Mouse (Mus musculus): ENCODE measurements around the gene Lhx6. TPM values are rescaled to one million over a fixed set of nuclear protein-coding genes. Genes with fewer than 3 reads are reported as not detected.

Lhx6 gene
- polyA plus RNA-seq, 1 experiment from 2014 or later, result 5.2 TPM

DNA sequence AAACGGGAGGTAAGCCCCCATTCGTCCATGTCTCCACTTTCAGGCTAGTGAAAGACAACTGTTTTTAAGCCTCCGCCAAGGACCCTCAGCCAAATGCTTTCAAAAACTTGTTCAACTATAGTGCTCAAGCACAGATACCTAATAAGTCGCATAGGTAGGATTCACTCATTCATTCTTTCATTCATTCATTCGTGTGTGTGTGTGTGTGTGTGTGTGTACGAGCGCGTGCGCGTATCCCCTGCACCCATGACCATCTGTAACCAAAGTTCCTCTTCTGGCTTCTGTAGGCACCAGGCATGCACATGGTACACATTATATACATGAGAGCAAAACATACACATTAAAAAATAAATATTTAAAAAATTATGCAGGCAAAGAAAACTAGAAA lies 55.6 kb downstream of the Lhx6 start:
- Histone ChIP-seq H3K4me3 (peak overlapping the region; percentile 56), H3K9ac (no peak overlapping the region), H3K4me1 (peaks cover 20% of the 10 kb centered on the region), H3K27me3 (replicated peaks) (no peaks in the 10 kb centered on the region), H3K9me3 (no peaks in the 10 kb centered on the region), H3K27ac (no peak overlapping the region), H3K4me2 (peak overlapping the region; percentile 61), H3K36me3 (replicated peaks) (no peaks in the 10 kb centered on the region)
- WGBS, result 44% methylated on average over 10 of the region's 10 CpGs
- peak; percentile 72 for ATAC-seq (replicated peaks)

GRCm38 (mm10) chr2:36048748-36049566 lies 56.3 kb downstream of the Lhx6 start, which contains the start of the genes Ndufa8 and Morn5:
TSS of gene Ndufa8 (minus strand) at chr2:36049406.
TSS of gene Morn5 (plus strand) at chr2:36049458.
- Histone ChIP-seq H3K27me3 (replicated peaks) (no peaks in the 10 kb centered on the region), H3K4me3 (peak within 1 kb of the TSS; percentile 56), H3K9ac (peak within 1 kb of the TSS; percentile 67), H3K36me3 (replicated peaks) (0 out of 2 replicates have a peak, but pooled peaks cover 3% of the 10 kb centered on the region), H3K9me3 (no peaks in the 10 kb centered on the region), H3K4me2 (peak within 1 kb of the TSS; percentile 61), H3K27ac (peak within 1 kb of the TSS; percentile 53), H3K4me1 (peaks cover 20% of the 10 kb centered on the region)
- under 1% methylated on average over 44 of the region's 44 CpGs for WGBS
- ATAC-seq (replicated peaks), result peak; percentile 98

DNA sequence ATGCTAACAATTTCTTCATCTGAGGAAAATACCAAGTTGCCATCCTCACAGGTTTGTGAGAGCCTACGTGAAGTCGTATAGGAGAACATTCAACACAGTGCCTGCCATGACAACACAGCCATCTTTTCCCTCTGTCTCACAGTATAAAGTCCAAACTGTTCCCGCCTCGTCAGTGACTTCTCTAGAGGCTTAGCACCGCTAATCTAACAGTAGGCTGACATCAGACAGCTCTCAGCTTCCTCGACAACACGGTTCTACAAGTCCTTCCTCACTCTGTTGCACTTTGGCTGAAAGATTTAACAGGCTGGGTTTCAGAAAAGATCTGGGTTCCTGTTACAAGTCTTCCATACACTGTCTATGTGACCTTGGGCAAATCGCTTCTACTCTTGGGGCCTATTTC lies 57.0 kb downstream of the Lhx6 start:
- Histone ChIP-seq H3K9me3 (no peaks in the 10 kb centered on the region), H3K4me3 (peak overlapping the region; percentile 56), H3K4me2 (peak overlapping the region; percentile 61), H3K27ac (no peak overlapping the region), H3K4me1 (peaks cover 20% of the 10 kb centered on the region), H3K27me3 (replicated peaks) (no peaks in the 10 kb centered on the region), H3K9ac (peak overlapping the region; percentile 67), H3K36me3 (replicated peaks) (peaks cover 10% of the 10 kb centered on the region; the same call in 1 of the 2 replicates)
- WGBS, result 70% methylated on average over 8 of the region's 8 CpGs
- no peak for ATAC-seq (replicated peaks)

- Histone ChIP-seq H3K4me3 (no peak overlapping the region), H3K27ac (no peak overlapping the region), H3K36me3 (replicated peaks) (peaks cover 40% of the 10 kb centered on the region), H3K9ac (no peak overlapping the region), H3K9me3 (no peaks in the 10 kb centered on the region), H3K4me1 (0 out of 2 replicates have a peak, but pooled peaks cover 3% of the 10 kb centered on the region), H3K4me2 (no peak overlapping the region), H3K27me3 (replicated peaks) (no peaks in the 10 kb centered on the region)
- ATAC-seq (replicated peaks), result no peak
- WGBS, result 97% methylated on average over 1 of the region's 1 CpGs
Observed at GRCm38 (mm10) chr2:36040872-36041271, 64.3 kb downstream of the Lhx6 start.

DNA sequence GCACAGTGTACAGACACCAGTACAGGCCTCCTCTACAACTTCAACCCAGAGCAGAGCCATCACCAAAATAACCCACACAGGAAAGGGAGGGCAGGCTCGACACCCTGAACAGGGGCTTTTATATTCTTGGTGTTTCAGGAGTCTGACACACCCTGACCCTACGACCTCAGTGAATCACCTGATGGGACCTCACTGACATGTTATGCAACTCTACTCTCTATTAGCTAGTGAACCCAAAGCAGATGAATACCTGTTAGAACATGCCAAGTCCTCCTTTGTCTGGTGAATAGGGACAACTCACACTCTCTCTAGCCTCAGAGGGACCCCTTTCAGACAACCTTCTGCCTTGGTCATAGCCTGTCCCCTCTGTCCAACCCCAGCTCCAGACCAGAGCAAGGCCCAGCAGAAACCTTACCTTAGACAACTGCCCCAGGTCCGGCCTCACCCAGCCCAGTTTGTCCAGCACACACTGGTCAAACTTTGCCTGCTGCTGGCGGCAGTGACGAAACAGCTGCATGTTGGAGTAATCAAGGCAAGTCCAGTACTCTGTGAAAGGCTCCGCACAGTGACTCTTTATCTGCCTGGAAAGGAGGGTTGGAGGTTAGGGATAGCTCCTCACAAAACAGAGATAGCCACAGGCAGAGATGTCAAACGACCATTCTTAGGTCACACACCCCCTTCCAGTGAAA lies 65.8 kb downstream of the Lhx6 start:
- WGBS, result 90% methylated on average over 7 of the region's 7 CpGs
- Histone ChIP-seq H3K4me3 (no peak overlapping the region), H3K27ac (no peak overlapping the region), H3K9me3 (no peaks in the 10 kb centered on the region), H3K4me2 (no peak overlapping the region), H3K36me3 (replicated peaks) (peaks cover 40% of the 10 kb centered on the region), H3K9ac (no peak overlapping the region), H3K27me3 (replicated peaks) (no peaks in the 10 kb centered on the region), H3K4me1 (0 out of 2 replicates have a peak, but pooled peaks cover 3% of the 10 kb centered on the region)
- no peak for ATAC-seq (replicated peaks)

GRCm38 (mm10) chr2:36035413-36036081 lies 69.7 kb downstream of the Lhx6 start:
- Histone ChIP-seq H3K4me2 (no peak overlapping the region), H3K36me3 (replicated peaks) (peaks cover 24% of the 10 kb centered on the region; the same call in 1 of the 2 replicates), H3K9me3 (no peaks in the 10 kb centered on the region), H3K4me1 (no peaks in the 10 kb centered on the region), H3K4me3 (no peak overlapping the region), H3K9ac (no peak overlapping the region), H3K27me3 (replicated peaks) (no peaks in the 10 kb centered on the region), H3K27ac (no peak overlapping the region)
- no peak for ATAC-seq (replicated peaks)
- WGBS, result 88% methylated on average over 11 of the region's 11 CpGs

GRCm38 (mm10) chr2:36034898-36035297 lies 70.3 kb downstream of the Lhx6 start:
- Histone ChIP-seq H3K4me2 (no peak overlapping the region), H3K27ac (no peak overlapping the region), H3K4me1 (no peaks in the 10 kb centered on the region), H3K9ac (no peak overlapping the region), H3K27me3 (replicated peaks) (no peaks in the 10 kb centered on the region), H3K36me3 (replicated peaks) (peaks cover 24% of the 10 kb centered on the region; the same call in 1 of the 2 replicates), H3K9me3 (no peaks in the 10 kb centered on the region), H3K4me3 (no peak overlapping the region)
- no peak for ATAC-seq (replicated peaks)
- 94% methylated on average over 7 of the region's 7 CpGs for WGBS

DNA sequence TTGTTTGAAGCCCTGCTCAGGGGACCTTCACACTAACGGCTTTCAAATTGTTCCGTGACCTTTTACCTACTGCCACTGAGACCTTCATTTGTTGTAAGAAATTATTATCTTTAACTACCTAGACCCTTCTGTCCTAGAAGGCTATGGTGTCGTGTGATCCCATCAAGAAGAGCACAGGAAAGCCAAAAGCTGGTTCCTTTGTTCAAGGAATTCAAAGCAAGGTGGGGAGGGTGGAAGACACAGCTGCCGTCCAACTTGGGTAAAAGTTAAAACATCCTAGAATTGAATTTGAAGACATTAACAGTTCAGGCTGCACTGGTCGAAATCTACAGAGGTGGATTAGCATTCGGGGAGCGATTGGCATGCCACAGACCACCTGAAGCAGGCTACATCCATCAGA lies 71.2 kb downstream of the Lhx6 start:
- Histone ChIP-seq H3K36me3 (replicated peaks) (peaks cover 17% of the 10 kb centered on the region; the same call in 1 of the 2 replicates), H3K4me2 (no peak overlapping the region), H3K4me3 (no peak overlapping the region), H3K4me1 (no peaks in the 10 kb centered on the region), H3K27me3 (replicated peaks) (no peaks in the 10 kb centered on the region), H3K9ac (no peak overlapping the region), H3K27ac (no peak overlapping the region), H3K9me3 (no peaks in the 10 kb centered on the region)
- ATAC-seq (replicated peaks), result no peak
- whole genome bisulfite sequencing, result 76% methylated on average over 7 of the region's 7 CpGs

DNA sequence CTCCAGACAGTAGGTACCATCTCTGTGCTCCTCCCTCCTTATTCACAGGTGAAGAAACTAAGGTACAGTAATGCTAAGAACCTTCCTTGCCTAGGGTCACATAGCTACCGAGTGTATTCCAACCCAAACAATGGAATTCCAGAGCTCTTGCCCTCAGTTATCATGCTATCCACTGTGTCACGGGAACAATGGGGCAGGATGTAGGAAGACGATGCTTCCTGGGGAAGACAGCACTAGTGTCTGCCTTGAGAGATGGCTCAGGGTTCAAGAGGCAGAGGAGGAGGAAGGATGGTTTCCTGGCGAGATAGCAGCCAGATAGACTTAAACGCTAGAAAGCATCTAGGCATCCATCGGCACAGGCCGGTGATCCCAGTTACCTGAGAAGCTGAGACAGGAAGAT lies 72.3 kb downstream of the Lhx6 start:
- no peak for ATAC-seq (replicated peaks)
- H3K4me3 ChIP-seq, result no peak overlapping the region
- 83% methylated on average over 7 of the region's 7 CpGs for WGBS
- H3K27ac ChIP-seq, result no peak overlapping the region
- peaks cover 10% of the 10 kb centered on the region; the same call in 1 of the 2 replicates for H3K36me3 ChIP-seq (replicated peaks)
- no peaks in the 10 kb centered on the region for H3K4me1 ChIP-seq
- no peaks in the 10 kb centered on the region for H3K27me3 ChIP-seq (replicated peaks)
- H3K9me3 ChIP-seq, result no peaks in the 10 kb centered on the region
- H3K9ac ChIP-seq, result no peak overlapping the region
- H3K4me2 ChIP-seq, result no peak overlapping the region

Other genes with a start within 250 kb of the Lhx6 start
- 5.4 TPM in 2 replicates for gene Ttll11, start 125.5 kb downstream of the Lhx6 start, polyA plus RNA-seq (2015; fragmentation: Nextera tagmentation; extraction: Ambion mirVana)
- 290 and 315 TPM in 2 replicates for gene Ndufa8, start 56.0 kb downstream of the Lhx6 start, polyA plus RNA-seq (2015; fragmentation: Nextera tagmentation; extraction: Ambion mirVana)
- gene Morn5, start 56.0 kb downstream of the Lhx6 start, polyA plus RNA-seq (2015; fragmentation: Nextera tagmentation; extraction: Ambion mirVana), result 2.0 and 3.7 TPM in 2 replicates
- 23.1 and 24.1 TPM in 2 replicates for gene Mrrf, start 31.0 kb upstream of the Lhx6 start, polyA plus RNA-seq (2015; fragmentation: Nextera tagmentation; extraction: Ambion mirVana)
- 146 and 147 TPM in 2 replicates for gene Rbm18, start 31.4 kb upstream of the Lhx6 start, polyA plus RNA-seq (2015; fragmentation: Nextera tagmentation; extraction: Ambion mirVana)
- 4.1 and 4.9 TPM in 2 replicates for gene Ptgs1, start 125.0 kb upstream of the Lhx6 start, polyA plus RNA-seq (2015; fragmentation: Nextera tagmentation; extraction: Ambion mirVana)